Mouse (Mus musculus) kidney, adult 8-10 months (tissue): ENCODE measurements at regions not wholly inside any gene's neighbourhood (a gene's known extent, or its start where the extent isn't known, plus 50 kb on each side); places are given as distances from the start of the nearest gene placed in this dataset.
A peak's percentile ranks its signal among the peaks of the same experiment; 100 is the strongest.

ENCODE experiments used
- DNase-seq, 2 experiments: peaks; one replicate each; pipeline ENCODE4 v3.0.0; 2022

- DNase-seq = no peak
Measured at GRCm38 (mm10) chr4:70160525-70161224, 249.6 kb downstream of the Cdk5rap2 start.

- no peak for DNase-seq
Measured at GRCm38 (mm10) chr4:70160062-70160461, 250.2 kb downstream of the Cdk5rap2 start.

- DNase-seq = no peak
Measured at GRCm38 (mm10) chr4:70153179-70153578, 257.1 kb downstream of the Cdk5rap2 start.

- no peak for DNase-seq
Measured at GRCm38 (mm10) chr4:70109011-70109410, 301.2 kb downstream of the Cdk5rap2 start.

- no peak for DNase-seq
Measured at GRCm38 (mm10) chr4:70105776-70106175, 304.5 kb downstream of the Cdk5rap2 start.

GRCm38 (mm10) chr4:70097353-70097752 is 312.9 kb downstream of the Cdk5rap2 start:
- DNase-seq = no peak

- DNase-seq = no peak
Measured at GRCm38 (mm10) chr4:70078206-70078605, 332.0 kb downstream of the Cdk5rap2 start.

- DNase-seq = no peak
Measured at GRCm38 (mm10) chr4:70062516-70062915, 347.7 kb downstream of the Cdk5rap2 start.

- no peak for DNase-seq
Measured at GRCm38 (mm10) chr4:70058831-70059544, 351.3 kb downstream of the Cdk5rap2 start.

- peak; percentile 14 to 33 for DNase-seq
Measured at GRCm38 (mm10) chr4:70053136-70053535, 357.1 kb downstream of the Cdk5rap2 start.

- DNase-seq = no peak
Measured at GRCm38 (mm10) chr4:70038241-70038640, 372.0 kb downstream of the Cdk5rap2 start.

GRCm38 (mm10) chr4:70035912-70036311 is 374.3 kb downstream of the Cdk5rap2 start:
- no peak for DNase-seq

- no peak for DNase-seq
Measured at GRCm38 (mm10) chr4:70032497-70032896, 377.7 kb downstream of the Cdk5rap2 start.

- no peak for DNase-seq
Measured at GRCm38 (mm10) chr4:70026848-70027247, 383.4 kb downstream of the Cdk5rap2 start.

- DNase-seq = no peak
Measured at GRCm38 (mm10) chr4:70024838-70025376, 385.3 kb downstream of the Cdk5rap2 start.

- DNase-seq = no peak
Measured at GRCm38 (mm10) chr4:70020905-70021470, 389.3 kb downstream of the Cdk5rap2 start.

- DNase-seq = no peak
Measured at GRCm38 (mm10) chr4:70012220-70012580, 398.0 kb downstream of the Cdk5rap2 start.

- no peak for DNase-seq
Measured at GRCm38 (mm10) chr4:70011491-70012219, 398.6 kb downstream of the Cdk5rap2 start.

- no peak for DNase-seq
Measured at GRCm38 (mm10) chr4:70010466-70010865, 399.8 kb downstream of the Cdk5rap2 start.

- DNase-seq = no peak
Measured at GRCm38 (mm10) chr4:70004966-70005365, 405.3 kb downstream of the Cdk5rap2 start.

GRCm38 (mm10) chr4:69993226-69993625 is 417.0 kb downstream of the Cdk5rap2 start:
- DNase-seq = no peak

- DNase-seq = no peak
Measured at GRCm38 (mm10) chr4:69974208-69974607, 436.0 kb downstream of the Cdk5rap2 start.

GRCm38 (mm10) chr4:69973566-69973965 is 436.7 kb downstream of the Cdk5rap2 start:
- DNase-seq = no peak
